Mouse (Mus musculus): ENCODE measurements around the gene Tubg2. TPM values are rescaled to one million over a fixed set of nuclear protein-coding genes. Genes with fewer than 3 reads are reported as not detected.
"Not testable (repeated sequence)": the region's sequence is repeated elsewhere in the genome, so short reads cannot be mapped to it uniquely, and the experiment has no call there.

The Tubg2 gene
- 10 to 100 TPM; 53.1 to 58.8 (median 56.7) TPM for total RNA-seq (2022)

DNA sequence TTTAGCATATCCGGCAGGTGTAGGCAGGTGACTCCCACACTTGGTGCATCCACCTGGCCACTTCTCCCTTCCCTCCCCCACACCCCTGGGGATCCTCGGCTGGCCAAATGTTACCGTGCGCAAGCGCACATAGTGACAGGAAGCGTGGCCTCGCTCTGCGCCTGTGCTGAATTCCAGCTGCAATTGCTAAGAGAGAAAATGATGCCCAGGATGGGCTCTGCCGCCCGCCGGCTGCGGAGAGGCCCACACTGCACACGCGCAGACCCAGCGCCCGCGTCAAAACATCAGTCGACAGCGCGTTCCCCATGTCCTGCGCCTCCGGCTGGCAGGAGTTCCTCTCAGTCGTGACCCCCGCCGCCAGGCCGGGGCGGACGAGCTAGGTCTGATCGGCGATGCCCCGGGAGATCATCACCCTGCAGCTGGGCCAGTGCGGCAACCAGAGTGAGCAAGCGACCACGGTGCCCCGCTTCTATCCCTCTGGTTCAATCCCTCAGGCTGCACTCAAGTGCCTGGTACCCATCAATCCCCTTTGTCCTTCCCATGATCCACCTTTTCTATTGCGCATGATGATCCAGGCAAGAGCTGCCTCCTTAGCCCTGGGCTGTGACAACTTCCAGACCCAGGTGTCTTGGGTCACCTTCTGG is at the start of gene Tubg2:
Gene Tubg2 (plus strand): TSS at position 180 of the 644 bp plus-strand sequence.
- peak; percentile 58 to 83 for DNase-seq (ENCODE audit: low spot score in 2 of 2)

DNA sequence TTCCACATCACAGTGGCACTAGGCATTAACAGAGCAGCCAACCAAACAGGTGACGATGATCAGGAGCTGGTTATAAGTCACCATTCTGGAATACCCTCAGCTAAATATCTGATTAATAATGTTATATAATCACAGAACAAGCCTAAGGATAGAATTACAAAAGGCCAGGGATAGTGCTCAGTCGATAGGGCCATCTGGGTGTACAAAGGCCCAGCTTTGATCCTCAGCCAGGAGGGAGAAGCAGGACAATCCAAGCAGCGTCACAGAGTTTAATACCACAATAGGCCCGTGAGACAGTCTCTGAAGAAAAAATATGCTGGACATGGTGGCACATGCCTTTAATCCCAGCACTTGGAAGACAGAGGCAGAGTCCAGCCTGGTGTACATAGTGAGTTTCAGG is 46.4 kb upstream of the Tubg2 start:
- DNase-seq (ENCODE audit: low spot score in 2 of 2), result no peak

DNA sequence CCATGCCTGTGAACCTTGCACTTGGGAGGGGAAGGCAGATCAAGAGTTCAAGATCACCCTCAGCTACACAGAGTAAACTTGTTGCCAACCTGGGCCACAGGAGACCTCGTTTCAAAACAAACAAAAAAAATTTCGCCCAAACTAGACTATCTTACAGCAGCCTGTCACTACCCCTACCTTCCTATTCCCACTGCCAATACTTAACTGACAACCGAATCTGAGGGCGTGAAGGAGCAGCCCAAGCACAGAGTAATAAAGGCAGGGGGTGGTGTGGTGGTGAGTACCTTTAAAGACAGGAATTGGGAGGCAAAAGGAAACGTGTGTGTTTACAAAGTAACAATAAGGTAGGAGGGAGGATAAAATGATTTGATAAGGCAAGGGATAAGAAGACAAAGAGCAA is 45.0 kb upstream of the Tubg2 start:
- no peak for DNase-seq (ENCODE audit: low spot score in 2 of 2)

DNA sequence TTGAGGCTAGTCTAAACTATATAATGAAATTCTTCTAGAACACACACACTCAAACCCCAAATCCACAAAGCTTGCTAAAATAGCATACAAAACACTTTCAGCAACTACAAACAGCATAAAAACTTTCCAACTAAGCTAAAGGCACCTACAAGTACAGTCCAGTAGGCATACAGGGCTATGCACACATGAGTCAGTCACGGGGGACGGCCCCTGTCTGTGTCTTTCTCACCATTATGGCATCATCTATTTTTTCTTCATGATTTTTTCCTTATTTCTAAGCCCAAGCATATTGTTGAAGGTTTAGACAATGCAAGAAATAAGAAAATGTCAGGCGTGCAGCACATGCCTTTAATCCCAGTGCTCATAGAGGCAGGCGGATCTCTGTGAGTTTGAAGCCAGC is 44.5 kb upstream of the Tubg2 start:
- DNase-seq (ENCODE audit: low spot score in 2 of 2), result no peak

DNA sequence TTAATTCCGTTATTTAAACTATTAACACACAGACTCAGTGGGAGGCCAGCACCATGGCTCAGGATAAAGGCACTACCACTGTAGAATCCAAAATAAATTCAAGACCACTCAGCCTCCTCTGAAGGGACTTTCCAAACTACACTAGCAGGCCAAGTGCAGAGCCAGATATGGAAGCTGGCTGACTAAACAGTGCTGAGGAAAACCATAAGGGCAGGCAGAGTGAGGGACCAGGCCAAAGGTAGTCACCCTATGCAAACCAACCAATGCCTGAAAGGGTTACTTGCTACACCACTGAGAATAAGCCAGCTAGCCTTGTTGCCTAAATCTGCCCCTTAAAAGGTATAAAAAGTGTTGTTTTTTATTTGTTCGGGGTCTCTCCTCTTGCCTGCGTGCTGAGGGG is 43.5 kb upstream of the Tubg2 start:
- no peak for DNase-seq (ENCODE audit: low spot score in 2 of 2)

DNA sequence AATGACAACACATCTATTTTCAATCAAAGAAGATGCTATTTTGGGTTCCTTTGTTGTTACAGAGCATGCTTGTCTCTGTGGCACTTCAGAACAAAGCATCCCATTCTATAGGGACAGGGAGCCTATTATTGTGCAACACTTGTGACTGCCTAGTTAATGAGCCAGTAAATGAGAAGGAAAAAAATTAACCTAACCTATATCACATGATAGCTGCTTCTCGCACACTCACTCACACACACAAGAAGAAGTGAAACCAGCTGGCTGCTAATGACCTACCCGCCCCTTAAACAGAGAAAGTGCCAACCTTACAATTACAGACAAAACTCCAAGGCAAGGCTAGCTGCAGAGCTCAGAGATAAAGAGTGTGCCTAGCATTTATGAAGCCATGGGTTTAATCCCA is 40.1 kb upstream of the Tubg2 start:
- no peak for DNase-seq (ENCODE audit: low spot score in 2 of 2)

DNA sequence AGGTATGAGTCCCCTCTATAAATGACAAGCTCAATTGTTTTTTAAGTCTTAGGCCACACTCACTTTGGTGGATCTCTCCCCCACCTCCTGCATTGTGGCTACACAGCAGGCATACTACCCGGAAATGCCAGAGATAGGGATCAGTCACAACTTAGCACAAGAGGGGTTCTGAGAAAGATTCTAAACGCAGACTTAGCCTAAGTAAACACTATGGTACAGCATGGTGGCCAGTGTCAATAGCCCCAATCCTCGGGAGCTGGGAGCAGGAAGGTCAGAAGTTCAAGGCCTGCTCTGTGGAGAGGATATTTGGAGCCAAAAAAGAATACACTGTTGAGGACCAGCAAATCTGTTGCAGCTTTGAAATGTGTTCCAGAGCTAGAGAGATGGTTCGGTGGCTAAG is 37.6 kb upstream of the Tubg2 start:
- no peak for DNase-seq (ENCODE audit: low spot score in 2 of 2)

DNA sequence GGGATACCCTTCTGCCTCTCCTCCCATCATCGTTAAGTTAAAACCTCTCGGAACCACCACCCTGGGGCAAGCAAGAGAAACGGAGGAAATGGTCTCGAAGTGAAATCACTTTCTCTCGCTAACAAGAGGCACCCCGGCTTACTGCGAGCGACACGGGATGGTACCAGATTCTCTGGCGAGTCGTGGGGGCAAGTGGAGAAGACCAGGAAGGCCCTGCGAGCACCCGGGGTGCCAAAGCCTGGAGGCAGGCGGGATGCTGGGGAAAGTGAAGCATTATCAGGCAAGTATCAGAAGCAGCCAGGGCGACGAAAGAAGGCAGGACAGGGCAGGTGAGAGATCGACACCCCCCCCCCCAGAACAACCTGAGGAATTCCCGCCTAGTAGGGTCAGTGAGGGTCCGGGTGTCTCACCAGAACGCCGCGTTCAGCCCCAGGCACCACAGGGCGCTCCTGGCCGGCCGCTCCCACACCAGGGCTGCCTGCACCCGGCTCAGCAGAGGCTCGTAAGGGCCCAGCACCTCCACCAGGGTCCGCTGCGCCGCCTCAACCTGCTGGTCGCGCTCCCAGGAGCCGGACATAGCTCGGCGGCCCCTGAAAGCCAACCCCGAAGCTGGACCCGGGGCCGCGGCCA is 36.5 kb upstream of the Tubg2 start:
- no peak for DNase-seq (ENCODE audit: low spot score in 2 of 2)

DNA sequence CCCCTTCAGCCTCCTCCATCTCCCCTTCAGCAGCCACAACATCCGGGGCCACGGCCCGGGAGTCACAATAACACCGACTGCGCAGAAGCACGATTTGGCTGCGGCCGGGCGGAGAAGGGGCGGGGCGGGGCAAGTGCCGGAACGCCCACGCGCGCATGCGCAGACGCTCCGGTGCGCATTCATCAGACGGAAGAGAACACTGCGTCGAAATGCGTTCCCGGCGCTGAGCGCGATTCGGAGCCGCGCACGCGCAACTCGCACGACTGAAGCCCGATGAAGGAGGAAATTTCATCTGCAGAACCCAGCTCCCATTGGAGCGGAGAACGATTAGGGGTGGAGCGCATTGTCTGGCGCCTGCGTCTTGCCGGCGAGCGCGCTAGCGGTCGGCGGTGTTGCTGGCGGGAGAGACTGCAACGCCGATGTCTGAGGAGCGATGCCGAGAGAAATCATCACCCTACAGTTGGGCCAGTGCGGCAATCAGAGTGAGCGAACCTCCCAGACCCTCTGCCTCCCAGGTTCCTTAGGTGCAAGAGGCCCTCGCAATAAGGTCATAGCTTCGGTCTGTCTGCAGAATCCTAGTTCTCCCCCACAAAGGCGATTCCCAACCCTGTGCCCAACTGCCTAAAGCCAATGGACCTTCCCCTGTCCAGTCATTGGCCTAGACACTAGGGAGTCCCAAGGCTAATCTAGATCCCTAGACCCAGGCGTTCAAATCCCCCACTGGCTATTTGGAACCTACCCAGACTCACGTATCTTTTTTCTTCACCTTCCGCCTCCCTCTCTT is 35.8 kb upstream of the Tubg2 start, which contains the start of the genes Retreg3 and Tubg1:
Gene Retreg3 (minus strand): TSS at position 133 of the 784 bp plus-strand sequence.
Gene Tubg1 (plus strand): TSS at position 178 of the 784 bp plus-strand sequence.
- peak; percentile 99 for DNase-seq (ENCODE audit: low spot score in 2 of 2)

DNA sequence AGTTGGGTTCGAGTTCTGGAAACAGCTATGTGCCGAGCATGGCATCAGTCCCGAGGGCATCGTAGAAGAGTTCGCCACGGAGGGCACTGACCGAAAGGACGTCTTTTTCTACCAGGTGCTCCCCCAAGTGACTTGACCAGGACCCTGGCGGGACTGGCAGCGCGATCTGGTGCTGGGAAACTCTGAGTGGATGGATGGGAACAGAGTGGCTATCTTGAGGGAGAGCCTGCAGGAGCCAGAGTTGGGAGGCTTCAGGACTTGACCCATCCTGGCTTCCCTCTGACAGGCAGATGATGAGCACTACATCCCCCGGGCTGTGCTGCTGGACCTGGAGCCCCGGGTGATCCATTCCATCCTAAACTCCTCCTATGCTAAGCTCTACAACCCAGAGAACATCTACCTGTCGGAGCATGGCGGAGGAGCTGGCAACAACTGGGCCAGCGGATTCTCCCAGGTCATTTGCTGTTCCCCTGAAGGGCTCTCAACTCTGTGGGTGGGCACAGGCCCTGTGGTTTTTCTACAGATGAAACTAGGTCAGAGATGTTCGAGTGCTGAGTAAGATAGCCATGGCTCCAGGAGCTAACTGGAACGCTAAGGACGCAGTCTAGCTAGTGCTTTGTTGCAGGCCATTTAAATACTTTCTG is 35.0 kb upstream of the Tubg2 start:
- DNase-seq (ENCODE audit: low spot score in 2 of 2), result no peak

DNA sequence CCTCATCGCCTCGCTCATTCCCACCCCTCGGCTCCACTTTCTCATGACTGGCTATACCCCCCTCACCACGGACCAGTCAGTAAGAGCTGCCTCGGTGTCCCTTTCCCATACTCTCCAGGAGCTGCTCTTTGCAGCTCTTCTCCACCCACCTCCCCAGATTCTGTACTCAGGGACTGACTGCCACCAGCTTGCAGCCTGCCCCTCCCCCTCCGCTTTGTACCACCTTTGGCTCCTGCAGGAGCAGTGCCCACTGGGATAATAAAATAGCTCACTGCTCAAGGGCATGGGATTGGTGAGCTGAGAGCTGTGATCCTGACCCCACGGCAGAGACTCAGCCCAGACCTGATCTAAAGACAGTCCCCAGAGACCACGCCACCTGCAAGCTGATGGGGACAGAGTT is 31.2 kb upstream of the Tubg2 start:
- not testable (repeated sequence) for DNase-seq (ENCODE audit: low spot score in 2 of 2)

DNA sequence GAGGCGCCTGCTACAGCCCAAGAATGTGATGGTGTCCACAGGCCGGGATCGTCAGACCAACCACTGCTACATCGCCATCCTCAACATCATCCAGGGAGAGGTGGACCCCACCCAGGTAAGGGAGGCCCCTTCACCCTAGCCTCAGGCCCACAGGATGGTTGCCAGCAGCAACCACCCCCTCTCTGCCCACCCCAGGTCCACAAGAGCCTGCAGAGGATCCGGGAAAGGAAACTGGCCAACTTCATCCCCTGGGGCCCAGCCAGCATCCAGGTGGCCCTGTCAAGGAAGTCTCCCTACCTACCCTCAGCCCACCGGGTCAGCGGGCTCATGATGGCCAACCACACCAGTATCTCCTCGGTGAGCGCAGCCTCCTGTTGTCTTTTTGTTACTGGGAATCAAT is 30.7 kb upstream of the Tubg2 start:
- DNase-seq (ENCODE audit: low spot score in 2 of 2), result not testable (repeated sequence)

DNA sequence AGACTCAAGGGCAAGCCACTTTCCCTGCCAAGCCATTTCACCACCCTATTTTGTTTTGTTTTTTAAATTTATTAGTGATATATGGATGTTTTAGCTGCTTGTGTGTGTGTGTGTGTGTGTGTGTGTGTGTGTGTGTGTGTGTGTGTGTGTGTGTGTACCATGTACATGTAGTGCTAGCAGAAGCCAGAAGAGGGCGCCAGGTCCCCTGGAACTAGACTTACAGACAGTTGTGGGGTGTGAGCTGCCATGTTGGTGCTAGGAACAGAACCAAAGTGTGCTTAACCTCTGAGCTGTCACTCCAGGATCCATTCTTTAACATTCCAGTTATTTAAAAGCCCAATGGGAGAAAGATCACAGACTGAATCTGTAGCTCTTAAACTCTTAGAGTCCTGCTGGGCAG is 28.6 kb upstream of the Tubg2 start:
- DNase-seq (ENCODE audit: low spot score in 2 of 2), result no peak

DNA sequence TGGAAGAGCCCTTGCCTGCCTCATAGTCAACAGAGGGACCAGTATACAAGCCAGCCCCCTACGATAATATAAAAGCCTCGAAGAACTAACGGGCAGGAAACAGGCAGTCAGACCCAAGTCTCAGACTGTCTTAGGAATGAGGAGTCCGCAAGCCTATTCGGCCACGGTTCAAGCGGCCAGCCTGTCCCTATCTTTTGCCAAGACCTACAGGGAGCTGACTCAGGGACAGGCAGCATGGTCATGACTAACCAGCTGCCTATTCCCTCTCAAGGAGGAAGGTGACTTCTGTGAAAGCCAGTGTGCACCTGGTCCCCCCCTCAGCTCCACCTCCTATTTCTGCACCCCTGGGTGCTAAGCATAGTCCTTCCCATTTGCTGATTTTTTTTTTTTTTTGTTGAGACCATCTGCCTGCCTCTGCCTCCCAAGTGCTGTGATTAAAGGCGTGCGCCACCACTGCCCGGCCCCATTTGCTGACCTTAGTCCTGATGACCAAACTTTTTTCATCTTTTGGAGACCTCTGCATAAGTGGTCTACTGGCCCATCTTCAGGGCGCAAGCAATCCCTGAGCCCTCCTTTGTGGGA is 26.6 kb upstream of the Tubg2 start:
- DNase-seq (ENCODE audit: low spot score in 2 of 2), result no peak

DNA sequence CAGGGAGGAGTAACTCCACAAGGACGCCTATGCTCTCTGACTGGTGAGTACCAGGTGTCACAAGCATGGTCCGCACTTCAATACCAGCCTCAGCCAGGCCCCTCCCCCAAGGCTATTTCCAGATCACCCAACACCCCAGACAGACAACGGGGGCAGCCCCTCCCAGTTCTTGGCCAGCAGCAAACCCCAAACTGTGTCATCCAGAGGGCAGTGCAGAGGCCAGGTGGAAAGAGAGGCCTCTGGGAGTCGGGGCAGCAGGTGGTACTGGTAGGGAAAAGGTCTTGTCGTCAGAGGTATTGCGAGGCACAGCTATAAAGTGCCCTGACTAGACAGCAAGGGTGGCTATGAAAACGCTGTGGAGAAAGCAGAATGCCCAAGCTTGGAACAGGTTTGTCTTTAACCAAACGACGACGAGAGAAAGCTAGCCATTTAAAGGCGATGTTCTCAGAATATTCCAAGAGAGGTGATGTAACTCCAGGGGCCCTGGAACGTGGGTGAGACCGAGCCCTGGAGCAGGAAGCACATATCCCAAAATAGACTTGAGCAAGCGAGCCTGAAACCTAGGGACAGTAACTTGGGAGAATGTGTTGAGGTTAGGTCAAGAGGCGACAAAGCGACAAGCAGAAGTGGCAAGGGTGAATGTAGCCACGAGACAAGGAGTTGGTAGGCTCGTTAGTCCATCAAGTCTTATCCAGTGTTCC is 25.5 kb upstream of the Tubg2 start:
- DNase-seq (ENCODE audit: low spot score in 2 of 2), result no peak

DNA sequence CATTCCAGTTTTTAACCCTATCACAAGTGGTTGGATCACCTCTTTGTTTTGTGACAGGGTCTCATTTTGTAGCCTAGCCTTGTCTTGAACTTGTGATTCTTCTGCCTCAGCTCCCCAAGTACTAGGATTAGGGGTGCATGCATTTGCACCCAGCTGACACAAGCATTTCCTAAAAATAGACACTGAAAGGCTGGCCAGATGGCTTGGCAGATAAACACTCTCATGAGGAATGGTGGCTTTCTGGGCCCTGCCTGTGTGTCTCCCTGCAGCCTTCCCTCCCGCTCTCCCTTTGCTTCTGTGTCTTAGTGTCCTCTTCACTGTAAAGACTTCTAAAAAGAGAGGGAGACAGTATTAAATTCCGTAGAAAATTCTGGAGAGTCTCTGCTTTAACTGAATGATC is 24.5 kb upstream of the Tubg2 start:
- no peak for DNase-seq (ENCODE audit: low spot score in 2 of 2)

DNA sequence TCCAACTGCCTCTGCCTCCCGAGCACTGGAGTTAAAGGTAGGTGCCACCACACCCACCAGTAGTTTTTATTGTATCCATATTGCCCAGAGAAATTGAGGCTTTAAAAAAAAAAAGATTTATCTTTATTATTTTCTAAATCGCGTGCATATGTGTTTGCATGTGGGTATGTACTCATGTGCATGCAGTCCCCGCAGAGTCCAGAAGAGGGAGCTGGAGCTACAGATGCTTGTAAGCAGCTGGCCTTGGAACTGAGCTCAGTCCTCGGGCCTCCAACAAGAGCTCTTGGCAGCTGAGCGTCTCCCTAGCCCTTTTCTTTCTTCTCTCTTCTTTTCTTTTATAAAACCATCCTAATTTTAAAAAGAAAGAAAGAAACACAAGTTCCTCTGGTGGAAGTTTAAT is 24.0 kb upstream of the Tubg2 start:
- DNase-seq (ENCODE audit: low spot score in 2 of 2), result no peak

DNA sequence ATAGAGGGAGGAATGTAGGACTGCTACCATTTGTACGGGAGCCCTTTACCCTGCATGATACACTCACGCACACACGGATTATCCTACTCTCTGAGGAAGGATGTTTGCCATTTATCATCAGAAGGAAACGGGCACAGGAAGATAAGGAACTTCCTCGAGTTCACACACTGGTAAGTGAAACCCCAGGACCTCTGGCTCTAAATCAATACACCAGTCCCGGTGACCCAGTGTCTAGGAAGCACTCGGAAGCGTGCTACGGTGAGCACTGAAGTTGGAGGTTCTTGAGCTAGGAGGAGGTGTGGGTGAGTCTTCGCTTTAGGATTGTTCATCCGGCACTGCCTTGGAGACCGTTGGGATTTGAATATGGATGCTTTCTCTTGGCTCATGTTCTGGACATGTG is 22.7 kb upstream of the Tubg2 start:
- DNase-seq (ENCODE audit: low spot score in 2 of 2), result no peak

DNA sequence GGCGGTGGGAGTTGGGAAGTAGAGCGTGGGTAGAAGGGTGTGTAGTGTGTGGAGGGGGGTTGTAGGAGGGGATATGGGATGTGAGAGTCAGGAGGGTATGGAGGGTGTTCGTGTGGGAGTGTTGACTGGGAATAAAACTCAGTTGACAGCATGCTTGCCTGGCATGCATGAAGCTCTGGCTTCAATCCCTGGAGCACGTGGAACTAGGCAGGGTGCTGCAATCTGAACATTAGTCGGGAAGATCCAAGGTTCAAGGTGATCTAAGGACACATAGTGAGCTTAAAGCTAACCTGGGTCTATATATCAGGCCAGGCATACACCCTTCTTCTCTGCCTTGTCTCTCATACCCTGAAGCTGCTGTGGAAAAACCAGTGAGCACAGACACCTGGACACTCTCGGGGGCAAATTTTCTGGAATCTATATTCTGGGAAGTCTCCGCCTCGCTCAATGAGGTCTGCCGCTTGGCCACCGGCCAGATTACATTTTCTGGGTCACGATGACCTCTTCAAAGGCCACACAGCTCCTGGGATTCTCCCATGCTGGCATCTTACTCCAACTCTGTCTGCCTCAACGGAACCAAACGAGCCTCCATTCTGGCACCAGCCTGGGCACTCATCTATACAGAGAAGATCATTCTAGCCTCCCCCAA is 21.4 kb upstream of the Tubg2 start:
- DNase-seq (ENCODE audit: low spot score in 2 of 2), result no peak

DNA sequence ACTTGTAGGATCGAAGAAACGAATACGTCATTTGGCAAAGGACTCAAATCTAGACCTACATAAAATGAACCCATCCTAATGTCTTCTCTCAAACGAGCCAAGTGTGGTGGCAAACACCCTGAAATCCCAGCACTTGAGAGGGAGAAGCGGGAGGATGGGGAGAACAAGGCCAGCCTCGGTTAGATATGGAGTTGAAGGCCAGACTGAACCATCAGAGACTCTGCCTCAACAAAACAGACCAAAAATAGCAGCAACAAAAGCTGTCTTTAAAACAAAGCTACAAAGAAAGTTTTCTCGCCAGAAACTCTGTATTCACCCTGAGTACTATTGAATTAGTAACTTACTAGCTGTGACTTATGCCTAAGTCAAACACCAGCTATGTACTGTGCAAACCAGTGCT is 18.7 kb upstream of the Tubg2 start:
- no peak for DNase-seq (ENCODE audit: low spot score in 2 of 2)
